Mouse (Mus musculus): ENCODE measurements around the gene Cops3. TPM values are rescaled to one million over a fixed set of nuclear protein-coding genes. Genes with fewer than 3 reads are reported as not detected.
A peak's percentile ranks its signal among the peaks of the same experiment; 100 is the strongest.

The Cops3 gene
- polyA plus RNA-seq, 1 experiment from 2014 or later = 174 TPM

DNA sequence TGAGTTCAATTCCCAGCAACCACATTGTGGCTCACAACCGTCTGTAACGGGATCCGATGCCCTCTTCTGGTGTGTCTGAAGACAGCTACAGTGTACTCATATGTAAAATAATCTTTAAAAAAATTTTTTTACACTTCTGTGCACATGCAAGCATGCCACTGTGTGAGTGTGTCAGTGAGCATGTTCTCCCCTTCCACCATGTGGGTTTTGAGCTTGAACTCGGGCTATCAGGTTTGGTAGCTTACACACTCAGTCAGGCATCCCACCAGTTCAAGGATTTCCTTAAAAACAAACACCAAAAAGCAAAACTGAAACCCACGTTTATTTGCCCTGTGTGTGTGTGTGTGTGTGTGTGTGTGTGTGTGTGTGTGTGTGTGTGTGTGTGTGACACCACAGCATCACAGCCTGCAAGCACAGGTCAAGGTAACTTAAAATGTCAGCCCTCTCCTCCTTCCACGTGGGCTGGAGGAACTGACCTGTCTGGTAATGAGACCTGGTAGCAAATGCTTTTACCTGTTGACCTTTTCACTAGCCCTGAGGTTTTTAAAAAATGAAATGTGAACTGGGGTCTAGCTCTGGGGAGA is 24.1 kb downstream of the Cops3 start:
- Histone ChIP-seq H3K27ac (ENCODE audit: low read length) (no peak overlapping the region), H3K9ac (ENCODE audit: low read depth, low read length) (no peak overlapping the region), H3K27me3 (ENCODE audit: control insufficient read depth, insufficient read depth, low read depth, low read length) (no peaks in the 10 kb centered on the region), H3K4me3 (ENCODE audit: low read depth, low read length) (no peak overlapping the region), H3K4me1 (ENCODE audit: control insufficient read depth, insufficient read depth, low read length) (0 out of 2 replicates have a peak, but pooled peaks cover 2% of the 10 kb centered on the region), H3K9me3 (replicated peaks; ENCODE audit: control insufficient read depth, low read length, poor library complexity, severe bottlenecking) (no peaks in the 10 kb centered on the region), H3K36me3 (ENCODE audit: control insufficient read depth, insufficient read depth, low read length) (peaks cover 29% of the 10 kb centered on the region), H3K4me2 (ENCODE audit: low read length) (no peak overlapping the region)
- 92% methylated on average over 6 of the region's 6 CpGs for WGBS
- no peak for ATAC-seq

DNA sequence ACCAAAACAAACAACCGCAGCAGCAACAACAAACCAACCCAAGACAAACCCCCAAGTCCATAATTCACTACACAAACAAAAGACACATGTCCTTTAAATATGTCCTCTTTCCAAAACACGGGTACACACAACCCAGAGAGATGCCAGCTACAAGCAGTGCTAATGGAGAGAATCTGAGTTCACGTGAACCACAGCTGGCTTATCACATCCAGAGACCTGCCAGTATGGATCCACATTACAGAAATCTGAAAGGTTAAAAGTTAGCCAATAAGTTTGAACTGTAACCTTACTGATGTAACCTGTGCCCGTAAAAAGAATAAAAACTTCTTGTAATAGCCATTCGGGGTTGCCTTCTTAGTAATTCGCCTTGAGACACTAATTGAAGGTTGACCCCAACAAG is 24.7 kb downstream of the Cops3 start:
- no peak overlapping the region for H3K9ac ChIP-seq (ENCODE audit: low read depth, low read length)
- WGBS = 94% methylated on average over 6 of the region's 6 CpGs
- H3K27ac ChIP-seq (ENCODE audit: low read length) = no peak overlapping the region
- H3K9me3 ChIP-seq (replicated peaks; ENCODE audit: control insufficient read depth, low read length, poor library complexity, severe bottlenecking) = no peaks in the 10 kb centered on the region
- no peak overlapping the region for H3K4me3 ChIP-seq (ENCODE audit: low read depth, low read length)
- H3K27me3 ChIP-seq (ENCODE audit: control insufficient read depth, insufficient read depth, low read depth, low read length) = no peaks in the 10 kb centered on the region
- H3K4me1 ChIP-seq (ENCODE audit: control insufficient read depth, insufficient read depth, low read length) = 0 out of 2 replicates have a peak, but pooled peaks cover 2% of the 10 kb centered on the region
- H3K36me3 ChIP-seq (ENCODE audit: control insufficient read depth, insufficient read depth, low read length) = peaks cover 28% of the 10 kb centered on the region
- no peak for ATAC-seq
- no peak overlapping the region for H3K4me2 ChIP-seq (ENCODE audit: low read length)

DNA sequence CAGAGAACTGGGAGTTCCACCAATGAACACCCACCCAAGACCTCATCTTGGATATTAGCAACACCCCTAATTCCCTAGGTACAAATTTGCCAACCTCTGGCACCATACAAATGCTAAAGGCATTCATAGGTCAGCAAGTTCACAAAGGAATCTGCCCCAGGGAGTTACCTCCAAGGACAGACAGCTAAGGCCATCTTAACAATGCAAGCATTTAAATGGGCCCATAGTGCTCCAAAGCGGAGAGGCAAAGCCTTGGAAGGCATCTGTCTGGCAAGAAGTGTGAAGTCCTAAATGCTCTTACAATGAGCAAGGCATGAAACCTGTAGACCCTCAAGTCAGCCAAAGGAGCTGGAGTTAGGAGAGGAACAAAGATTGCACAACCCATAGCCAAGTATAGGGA is 25.3 kb downstream of the Cops3 start:
- H3K4me2 ChIP-seq (ENCODE audit: low read length) = no peak overlapping the region
- no peak overlapping the region for H3K27ac ChIP-seq (ENCODE audit: low read length)
- H3K4me1 ChIP-seq (ENCODE audit: control insufficient read depth, insufficient read depth, low read length) = 0 out of 2 replicates have a peak, but pooled peaks cover 2% of the 10 kb centered on the region
- no peaks in the 10 kb centered on the region for H3K27me3 ChIP-seq (ENCODE audit: control insufficient read depth, insufficient read depth, low read depth, low read length)
- H3K36me3 ChIP-seq (ENCODE audit: control insufficient read depth, insufficient read depth, low read length) = peaks cover 23% of the 10 kb centered on the region
- no peaks in the 10 kb centered on the region for H3K9me3 ChIP-seq (replicated peaks; ENCODE audit: control insufficient read depth, low read length, poor library complexity, severe bottlenecking)
- WGBS = 72% methylated on average over 1 of the region's 1 CpGs
- ATAC-seq = no peak
- H3K4me3 ChIP-seq (ENCODE audit: low read depth, low read length) = no peak overlapping the region
- H3K9ac ChIP-seq (ENCODE audit: low read depth, low read length) = no peak overlapping the region

DNA sequence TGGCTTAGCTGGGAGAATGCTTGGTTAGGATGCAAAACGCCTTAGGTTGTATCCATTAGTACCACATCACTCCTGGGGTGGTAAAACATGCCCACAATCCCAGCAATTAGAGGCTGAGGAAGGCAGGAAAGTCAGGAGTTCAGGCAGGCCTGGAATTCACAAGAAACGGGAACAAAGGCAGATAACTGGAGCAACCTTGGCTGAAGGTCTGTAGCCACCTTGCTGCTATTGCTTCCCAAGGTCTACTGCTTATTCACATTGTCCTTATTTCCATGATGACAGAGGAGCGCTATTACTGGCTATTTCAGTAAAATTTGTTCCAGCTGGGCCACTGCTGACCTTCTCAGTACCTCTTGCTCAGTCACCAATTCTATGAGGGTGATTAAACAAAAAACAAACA is 26.4 kb downstream of the Cops3 start:
- H3K4me3 ChIP-seq (ENCODE audit: low read depth, low read length) = no peak overlapping the region
- H3K36me3 ChIP-seq (ENCODE audit: control insufficient read depth, insufficient read depth, low read length) = peaks cover 14% of the 10 kb centered on the region
- peaks cover 11% of the 10 kb centered on the region for H3K4me1 ChIP-seq (ENCODE audit: control insufficient read depth, insufficient read depth, low read length)
- no peaks in the 10 kb centered on the region for H3K27me3 ChIP-seq (ENCODE audit: control insufficient read depth, insufficient read depth, low read depth, low read length)
- H3K9ac ChIP-seq (ENCODE audit: low read depth, low read length) = no peak overlapping the region
- no peak overlapping the region for H3K27ac ChIP-seq (ENCODE audit: low read length)
- H3K4me2 ChIP-seq (ENCODE audit: low read length) = no peak overlapping the region
- WGBS = 85% methylated on average over 3 of the region's 3 CpGs
- no peaks in the 10 kb centered on the region for H3K9me3 ChIP-seq (replicated peaks; ENCODE audit: control insufficient read depth, low read length, poor library complexity, severe bottlenecking)
- ATAC-seq = no peak

DNA sequence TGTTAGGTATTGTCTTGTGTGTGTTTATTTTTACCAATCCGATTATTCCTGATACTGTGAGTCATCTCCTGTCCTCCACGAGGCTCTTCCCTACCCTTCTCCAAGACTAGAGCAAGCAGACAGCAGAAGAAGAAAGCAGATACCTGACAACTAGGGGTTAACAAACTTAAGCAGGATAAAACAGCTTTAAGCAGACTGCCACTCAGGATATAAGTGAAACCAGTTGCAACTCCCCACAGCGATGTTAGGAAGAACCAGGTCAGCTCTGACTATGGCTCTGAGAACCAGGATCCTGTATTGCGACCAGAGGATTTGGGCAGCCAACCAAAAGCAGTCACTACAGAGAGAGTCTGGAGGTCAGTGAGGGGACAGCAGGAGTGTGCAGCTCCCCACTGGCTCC is 28.4 kb downstream of the Cops3 start:
- Histone ChIP-seq H3K4me3 (ENCODE audit: low read depth, low read length) (no peak overlapping the region), H3K27me3 (ENCODE audit: control insufficient read depth, insufficient read depth, low read depth, low read length) (no peaks in the 10 kb centered on the region), H3K4me2 (ENCODE audit: low read length) (no peak overlapping the region), H3K9ac (ENCODE audit: low read depth, low read length) (no peak overlapping the region), H3K4me1 (ENCODE audit: control insufficient read depth, insufficient read depth, low read length) (peaks cover 11% of the 10 kb centered on the region), H3K27ac (ENCODE audit: low read length) (no peak overlapping the region), H3K9me3 (replicated peaks; ENCODE audit: control insufficient read depth, low read length, poor library complexity, severe bottlenecking) (no peaks in the 10 kb centered on the region), H3K36me3 (ENCODE audit: control insufficient read depth, insufficient read depth, low read length) (peaks cover 4% of the 10 kb centered on the region; the same call in 1 of the 2 replicates)
- ATAC-seq = no peak
- 76% methylated on average over 4 of the region's 4 CpGs for WGBS

DNA sequence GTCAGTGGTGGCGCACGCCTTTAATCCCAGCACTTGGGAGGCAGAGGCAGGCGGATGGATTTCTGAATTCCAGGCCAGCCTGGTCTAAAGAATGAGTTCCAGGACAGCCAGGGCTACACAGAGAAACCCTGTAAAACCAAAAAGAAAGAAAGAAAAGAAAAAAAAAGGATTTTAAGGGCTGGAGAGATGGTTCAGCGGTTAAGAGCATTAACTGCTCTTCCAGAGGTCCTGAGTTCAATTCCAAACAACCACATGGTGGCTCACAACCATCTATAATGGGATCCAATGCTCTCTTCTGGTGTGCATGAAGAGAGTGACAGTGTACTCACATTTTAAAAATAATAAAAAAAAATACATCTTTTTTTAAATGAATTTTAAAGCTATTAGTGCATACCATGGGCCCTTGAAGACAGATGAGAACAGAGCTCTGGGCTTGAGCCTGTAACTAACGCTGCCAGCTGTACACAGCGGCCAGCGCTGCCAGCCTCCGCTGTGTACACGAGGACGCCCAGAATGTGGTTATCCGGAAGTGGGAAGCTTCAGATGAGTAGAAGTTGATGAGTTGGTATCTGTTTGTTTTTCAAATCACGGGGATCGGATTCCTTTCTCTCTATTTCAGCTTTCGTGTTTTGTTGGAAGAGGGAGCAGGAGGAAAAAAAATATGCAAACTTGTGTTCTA is 29.0 kb downstream of the Cops3 start:
- Histone ChIP-seq H3K9ac (ENCODE audit: low read depth, low read length) (peak overlapping the region; percentile 91), H3K27ac (ENCODE audit: low read length) (peak overlapping the region; percentile 99), H3K27me3 (ENCODE audit: control insufficient read depth, insufficient read depth, low read depth, low read length) (no peaks in the 10 kb centered on the region), H3K4me2 (ENCODE audit: low read length) (peak overlapping the region; percentile 93), H3K4me3 (ENCODE audit: low read depth, low read length) (peak overlapping the region; percentile 74), H3K36me3 (ENCODE audit: control insufficient read depth, insufficient read depth, low read length) (peaks cover 7% of the 10 kb centered on the region; the same call in 1 of the 2 replicates), H3K9me3 (replicated peaks; ENCODE audit: control insufficient read depth, low read length, poor library complexity, severe bottlenecking) (no peaks in the 10 kb centered on the region), H3K4me1 (ENCODE audit: control insufficient read depth, insufficient read depth, low read length) (peaks cover 11% of the 10 kb centered on the region)
- ATAC-seq = no peak
- WGBS = 65% methylated on average over 14 of the region's 14 CpGs

DNA sequence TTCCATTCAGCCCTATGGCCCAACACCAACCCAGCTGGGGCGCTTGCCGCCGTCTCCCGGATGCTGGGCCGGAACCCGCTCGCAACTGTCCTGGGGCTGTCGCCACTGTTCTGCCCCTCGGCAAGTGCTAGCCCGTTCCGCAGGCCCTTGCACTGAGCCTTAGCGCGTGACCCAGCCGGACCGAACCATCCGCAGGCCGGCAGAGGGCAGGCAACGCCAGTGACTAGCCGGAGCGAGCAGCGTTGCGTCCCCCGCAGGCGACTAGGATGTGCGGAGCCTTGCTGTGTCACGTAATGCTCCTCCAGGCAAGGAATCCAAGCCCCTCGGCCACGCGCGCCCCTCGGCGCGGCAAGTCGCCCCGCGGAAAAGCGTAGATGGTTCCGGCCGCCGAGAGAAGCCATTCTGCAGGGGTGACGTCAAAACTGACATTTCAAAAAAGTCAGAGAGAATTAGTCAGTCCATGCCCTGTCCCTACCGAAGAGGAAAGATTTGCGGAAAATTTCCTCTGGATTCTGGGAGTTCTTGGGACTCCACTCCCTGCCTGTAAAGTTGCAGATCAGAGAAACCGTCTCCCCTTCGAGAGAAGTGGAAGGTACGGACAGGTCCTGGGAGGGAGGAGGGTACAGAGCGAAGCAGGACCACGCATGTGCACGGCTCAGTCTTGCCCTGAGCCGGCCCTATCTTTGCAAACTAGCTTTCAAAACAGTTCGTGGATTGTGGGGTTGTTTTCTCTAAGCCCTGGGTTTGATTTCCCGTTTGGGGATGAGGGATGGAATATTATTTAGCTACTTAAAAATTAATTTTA is 29.8 kb downstream of the Cops3 start, which contains the start of gene Flcn:
TSS of gene Flcn (minus strand) at position 347 of the 805 bp plus-strand sequence.
- Histone ChIP-seq H3K27me3 (ENCODE audit: control insufficient read depth, insufficient read depth, low read depth, low read length) (no peaks in the 10 kb centered on the region), H3K9ac (ENCODE audit: low read depth, low read length) (peak within 1 kb of the TSS; percentile 91), H3K27ac (ENCODE audit: low read length) (peak within 1 kb of the TSS; percentile 99), H3K9me3 (replicated peaks; ENCODE audit: control insufficient read depth, low read length, poor library complexity, severe bottlenecking) (no peaks in the 10 kb centered on the region), H3K4me1 (ENCODE audit: control insufficient read depth, insufficient read depth, low read length) (peaks cover 11% of the 10 kb centered on the region), H3K4me2 (ENCODE audit: low read length) (peak within 1 kb of the TSS; percentile 93), H3K36me3 (ENCODE audit: control insufficient read depth, insufficient read depth, low read length) (peaks cover 7% of the 10 kb centered on the region; the same call in 1 of the 2 replicates), H3K4me3 (ENCODE audit: low read depth, low read length) (peak within 1 kb of the TSS; percentile 74)
- under 1% methylated on average over 52 of the region's 52 CpGs for whole genome bisulfite sequencing
- ATAC-seq = peak; percentile 98

DNA sequence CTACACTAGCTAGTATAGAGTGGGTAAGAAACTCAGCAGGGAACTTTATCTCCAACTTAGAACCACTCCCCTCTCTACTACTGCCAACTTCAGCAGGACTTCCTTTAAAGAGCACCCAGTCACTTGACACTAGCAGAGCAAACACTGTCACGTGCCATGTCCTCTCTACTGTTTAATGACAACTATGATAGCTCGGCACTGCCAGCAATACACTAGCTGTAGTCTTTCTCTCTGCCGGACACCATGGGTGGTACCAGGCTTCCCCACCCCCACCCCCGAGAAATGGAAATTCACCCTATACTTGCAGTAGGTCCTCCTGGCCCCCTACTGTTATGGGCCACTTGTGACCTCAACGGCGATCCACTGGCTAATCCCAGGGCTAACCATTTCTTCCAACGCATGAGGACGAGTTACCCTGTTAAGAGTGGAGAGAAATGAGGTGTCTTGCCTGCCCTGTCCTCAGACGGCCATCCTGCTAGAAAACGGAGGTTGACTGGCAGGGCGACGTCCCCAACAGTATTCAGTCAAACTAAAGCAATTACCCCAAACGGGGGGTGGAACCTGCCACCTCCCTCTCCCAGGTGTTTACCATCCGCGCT is 30.5 kb downstream of the Cops3 start:
- peak overlapping the region; percentile 99 for H3K27ac ChIP-seq (ENCODE audit: low read length)
- peak overlapping the region; percentile 91 for H3K9ac ChIP-seq (ENCODE audit: low read depth, low read length)
- no peaks in the 10 kb centered on the region for H3K27me3 ChIP-seq (ENCODE audit: control insufficient read depth, insufficient read depth, low read depth, low read length)
- no peaks in the 10 kb centered on the region for H3K9me3 ChIP-seq (replicated peaks; ENCODE audit: control insufficient read depth, low read length, poor library complexity, severe bottlenecking)
- 0% methylated on average over 14 of the region's 15 CpGs for WGBS
- peaks cover 11% of the 10 kb centered on the region for H3K4me1 ChIP-seq (ENCODE audit: control insufficient read depth, insufficient read depth, low read length)
- H3K4me3 ChIP-seq (ENCODE audit: low read depth, low read length) = peak overlapping the region; percentile 74
- peak; percentile 22 for ATAC-seq
- peaks cover 11% of the 10 kb centered on the region for H3K36me3 ChIP-seq (ENCODE audit: control insufficient read depth, insufficient read depth, low read length)
- H3K4me2 ChIP-seq (ENCODE audit: low read length) = peak overlapping the region; percentile 93
